Mouse (Mus musculus) cerebellum, adult 2 months (tissue): ENCODE results near the gene Sipa1.

Experiments
- CTCF ChIP-seq: fragments of 200-500 bp; IDR thresholded peaks from 2 replicates; pipeline ENCODE4 v1.5.1; 2011; ENCODE audit warnings: low read depth, mild to moderate bottlenecking, control low read depth, low read length, moderate library complexity, borderline replicate concordance; ENCODE audit not compliant: insufficient read depth
- POLR2A ChIP-seq: fragments of 200-500 bp; IDR thresholded peaks from 2 replicates; pipeline ENCODE4 v1.6.1; 2011; ENCODE audit warnings: low read length, control low read depth, borderline replicate concordance; ENCODE audit not compliant: insufficient read depth

- no peak for TF ChIP-seq CTCF
- TF ChIP-seq POLR2A, result no peak
These were observed 31.4 kb downstream of the Sipa1 start for GRCm38 (mm10) chr19:5632120-5632519.
